Mouse (Mus musculus): ENCODE measurements at regions not wholly inside any gene's neighbourhood (a gene's known extent, or its start where the extent isn't known, plus 50 kb on each side); places are given as distances from the start of the nearest gene placed in this dataset.

- intact Hi-C loops (cut with DNase I) = no loop called here
- DNase-seq (ENCODE audit: low spot score) = no peak
These were observed 158.6 kb upstream of the Gimd1 start for GRCm38 (mm10) chr3:132471070-132471469.

- intact Hi-C loops (cut with DNase I) = loop anchor here (5.0 kb wide), 1 partner anchor 270 kb away; no protein-coding TSS in a partner anchor
- no peak for DNase-seq (ENCODE audit: low spot score)
These were observed 151.9 kb upstream of the Gimd1 start for GRCm38 (mm10) chr3:132477768-132478167.

- intact Hi-C loops (cut with DNase I) = loop anchor here (5.0 kb wide), 1 partner anchor 272 kb away; no protein-coding TSS in a partner anchor
- DNase-seq (ENCODE audit: low spot score) = no peak
These were observed 150.3 kb upstream of the Gimd1 start for GRCm38 (mm10) chr3:132479275-132479674.

- no peak for DNase-seq (ENCODE audit: low spot score)
- intact Hi-C loops (cut with DNase I) = no loop called here
These were observed 144.8 kb upstream of the Gimd1 start for GRCm38 (mm10) chr3:132484814-132485213.

- no peak for DNase-seq (ENCODE audit: low spot score)
- intact Hi-C loops (cut with DNase I) = no loop called here
These were observed 144.1 kb upstream of the Gimd1 start for GRCm38 (mm10) chr3:132485553-132485952.

- no peak for DNase-seq (ENCODE audit: low spot score)
These were observed 123.5 kb upstream of the Gimd1 start for GRCm38 (mm10) chr3:132506095-132506494.

GRCm38 (mm10) chr3:132510240-132510639, 119.4 kb upstream of the Gimd1 start:
- DNase-seq (ENCODE audit: low spot score) = no peak
- intact Hi-C loops (cut with DNase I) = no loop called here

More at GRCm38 (mm10) chr3:132506095-132506494, 123.5 kb upstream of the Gimd1 start:
- intact Hi-C loops (cut with DNase I) = loop anchor here (5.0 kb wide), 1 partner anchor 196 kb away; no protein-coding TSS in a partner anchor

- intact Hi-C loops (cut with DNase I) = no loop called here
- DNase-seq (ENCODE audit: low spot score) = no peak
These were observed 117.0 kb upstream of the Gimd1 start for GRCm38 (mm10) chr3:132512526-132513102.

- no peak for DNase-seq (ENCODE audit: low spot score)
- intact Hi-C loops (cut with DNase I) = no loop called here
These were observed 96.2 kb upstream of the Gimd1 start for GRCm38 (mm10) chr3:132533323-132533904.

GRCm38 (mm10) chr3:132539780-132540658, 89.6 kb upstream of the Gimd1 start:
- no peak for DNase-seq (ENCODE audit: low spot score)
- intact Hi-C loops (cut with DNase I) = no loop called here

GRCm38 (mm10) chr3:132551238-132551808, 78.3 kb upstream of the Gimd1 start:
- intact Hi-C loops (cut with DNase I) = no loop called here
- no peak for DNase-seq (ENCODE audit: low spot score)

- DNase-seq (ENCODE audit: low spot score) = no peak
- intact Hi-C loops (cut with DNase I) = no loop called here
These were observed 63.9 kb upstream of the Gimd1 start for GRCm38 (mm10) chr3:132565755-132566154.

- no peak for DNase-seq (ENCODE audit: low spot score)
- intact Hi-C loops (cut with DNase I) = no loop called here
These were observed 63.3 kb upstream of the Gimd1 start for GRCm38 (mm10) chr3:132566301-132566700.

Data from heart, postnatal 25 days (tissue).